Mouse (Mus musculus) heart, embryonic 14.5 days (tissue): ENCODE measurements around the gene Pnpla1. TPM values are rescaled to one million over a fixed set of nuclear protein-coding genes. Genes with fewer than 3 reads are reported as not detected.

Source experiments
- ATAC-seq: fragments of 200-750 bp; cut with Nextera tagmentation; 2 replicates; pipeline ENCODE4 v1.8.0; 2017; ENCODE audit warnings: low read depth, moderate TSS enrichment; ENCODE audit not compliant: insufficient number of reproducible peaks, insufficient read depth, low FRiP score
- H3K27ac ChIP-seq, 2 experiments: fragments of 200-500 bp in 1 of 2; fragments of 300-500 bp in 1 of 2; sonication (generic) in 1 of 2; replicated peaks in 1 of 2; 2 replicates each; pipeline ENCODE4 v1.5.1; 2012 to 2014; ENCODE audit warnings: low read depth in 2 of 2, low read length in 2 of 2, control low read depth in 1 of 2, mild to moderate bottlenecking in 1 of 2, mixed read lengths in 1 of 2; ENCODE audit not compliant: control insufficient read depth in 1 of 2, insufficient read depth in 1 of 2
- H3K27me3 ChIP-seq: fragments of 300-500 bp; sonication (generic); 2 replicates; pipeline ENCODE4 v1.6.1; 2014; ENCODE audit warnings: mild to moderate bottlenecking, low read length, control low read depth; ENCODE audit not compliant: control insufficient read depth, insufficient read depth
- H3K36me3 ChIP-seq: fragments of 300-500 bp; sonication (generic); 2 replicates; pipeline ENCODE4 v1.6.1; 2014; ENCODE audit warnings: mild to moderate bottlenecking, control low read depth, low read length, mixed read lengths; ENCODE audit not compliant: control insufficient read depth, insufficient read depth
- H3K4me1 ChIP-seq, 2 experiments: fragments of 200-500 bp in 1 of 2; fragments of 300-500 bp in 1 of 2; sonication (generic) in 1 of 2; 2 replicates each; pipeline ENCODE4 v1.6.1; 2012 to 2014; ENCODE audit warnings: low read length in 2 of 2, control low read depth in 1 of 2, mixed read lengths in 1 of 2; ENCODE audit not compliant: control insufficient read depth in 2 of 2, insufficient read depth in 2 of 2
- H3K4me2 ChIP-seq: fragments of 300-500 bp; sonication (generic); 2 replicates; pipeline ENCODE4 v1.6.1; 2014; ENCODE audit warnings: mild to moderate bottlenecking, low read length
- H3K4me3 ChIP-seq, 2 experiments: fragments of 200-500 bp in 1 of 2; fragments of 300-500 bp in 1 of 2; sonication (generic) in 1 of 2; 2 replicates each; pipeline ENCODE4 v1.5.1; 2012 to 2014; ENCODE audit warnings: low read length in 2 of 2, mild to moderate bottlenecking in 2 of 2, control low read depth in 1 of 2, low read depth in 1 of 2, moderate library complexity in 1 of 2; ENCODE audit not compliant: control insufficient read depth in 1 of 2, insufficient read depth in 1 of 2
- H3K9ac ChIP-seq: fragments of 300-500 bp; sonication (generic); 2 replicates; pipeline ENCODE4 v1.6.1; 2014; ENCODE audit warnings: mild to moderate bottlenecking, low read length
- H3K9me3 ChIP-seq: fragments of 300-500 bp; sonication (generic); 2 replicates; pipeline ENCODE4 v1.6.1; 2016; ENCODE audit warnings: low read length, control low read depth; ENCODE audit not compliant: control insufficient read depth
- WGBS: fragments of 180-500 bp; shearing (Covaris S2); extraction: QIAGEN DNeasy Blood & Tissue Kit; methylation state at CpG from one replicate; pipeline ENCODE4 v1.1.7; 2014; 5-methylcytosine and 5-hydroxymethylcytosine counted together
- polyA plus RNA-seq: library from polyadenylated mRNA; unstranded; fragments of >200 nt; fragmentation: Nextera tagmentation; extraction: Ambion mirVana; gene quantifications from 2 replicates; pipeline ENCODE4 v1.2.1, GENCODE M21; 2014

Pnpla1 gene
- polyA plus RNA-seq, 1 experiment from 2014 or later, result not detected

DNA sequence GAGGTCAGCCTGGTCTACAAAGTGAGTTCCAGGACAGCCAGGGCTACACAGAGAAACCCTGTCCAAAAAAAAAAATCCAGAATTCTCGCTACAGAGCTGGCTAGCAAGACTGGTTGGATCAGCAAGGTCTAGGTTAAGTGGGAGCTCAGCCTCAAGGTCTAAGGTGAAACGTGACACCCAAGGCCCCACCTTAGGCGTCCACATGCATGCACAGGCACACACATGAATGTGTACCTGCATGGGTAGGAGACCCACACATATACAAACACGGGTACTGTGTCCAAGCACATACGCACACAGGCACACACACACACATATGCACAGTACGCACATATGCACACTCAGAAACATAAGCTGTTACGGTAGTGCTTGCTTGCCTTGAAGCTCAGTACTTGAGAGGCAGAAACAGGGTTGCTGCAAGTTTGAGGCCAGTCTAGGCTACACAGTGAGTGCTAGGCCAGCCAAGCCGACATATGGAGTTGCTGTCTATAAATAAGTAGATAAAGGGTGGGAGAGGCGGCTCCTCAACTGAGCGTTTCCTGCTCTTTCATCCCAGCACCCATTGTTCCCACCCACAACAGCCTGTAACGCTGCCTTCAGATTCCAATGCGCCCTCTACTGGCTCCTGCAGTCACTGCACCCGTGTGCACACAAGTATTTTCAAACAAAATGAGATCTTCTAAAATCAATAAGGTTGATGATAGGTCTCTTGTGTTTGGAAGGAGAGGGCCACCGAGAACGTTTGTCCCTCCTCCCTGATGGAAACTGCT lies 68.8 kb downstream of the Pnpla1 start:
- H3K9ac ChIP-seq, result no peak overlapping the region
- 43% methylated on average over 15 of the region's 15 CpGs for WGBS
- no peak overlapping the region for H3K4me3 ChIP-seq
- peaks cover 9 to 12% of the 10 kb centered on the region in 2 experiments; a peak in 3 of 4 replicates for H3K4me1 ChIP-seq
- H3K4me2 ChIP-seq, result no peak overlapping the region
- no peaks in the 10 kb centered on the region for H3K36me3 ChIP-seq
- H3K27ac ChIP-seq, result no peak overlapping the region
- ATAC-seq, result no peak
- no peaks in the 10 kb centered on the region for H3K27me3 ChIP-seq
- H3K9me3 ChIP-seq, result no peaks in the 10 kb centered on the region

GRCm38 (mm10) chr17:28928004-28928403 lies 69.8 kb downstream of the Pnpla1 start:
- ATAC-seq, result no peak
- Histone ChIP-seq H3K9ac (no peak overlapping the region), H3K4me3 (no peak overlapping the region), H3K9me3 (no peaks in the 10 kb centered on the region), H3K36me3 (no peaks in the 10 kb centered on the region), H3K4me2 (no peak overlapping the region), H3K4me1 (peaks cover 9 to 12% of the 10 kb centered on the region in 2 experiments; a peak in 3 of 4 replicates), H3K27me3 (no peaks in the 10 kb centered on the region), H3K27ac (no peak overlapping the region)
- WGBS, result 81% methylated on average over 9 of the region's 9 CpGs

DNA sequence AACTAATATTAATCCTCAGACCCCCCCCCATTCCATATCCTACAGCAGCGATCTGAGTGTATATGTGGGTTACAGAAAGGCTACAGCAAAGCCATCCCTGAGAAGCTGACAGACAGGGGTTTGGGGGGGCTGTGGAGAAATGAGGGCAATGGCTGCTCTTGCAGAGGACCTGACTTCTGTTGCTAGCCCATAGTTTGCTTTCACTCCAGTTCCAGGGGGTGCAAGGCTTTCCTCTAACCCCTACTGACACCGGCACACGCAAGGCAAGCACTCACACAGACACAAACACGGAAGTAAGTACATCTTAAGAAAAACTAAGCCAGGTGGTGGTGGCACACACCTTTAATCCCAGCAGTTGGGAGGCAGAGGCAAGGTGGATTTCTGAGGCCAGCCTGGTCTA lies 71.2 kb downstream of the Pnpla1 start:
- Histone ChIP-seq H3K9ac (no peak overlapping the region), H3K36me3 (no peaks in the 10 kb centered on the region), H3K4me3 (no peak overlapping the region), H3K4me2 (no peak overlapping the region), H3K9me3 (no peaks in the 10 kb centered on the region), H3K27ac (no peak overlapping the region; a peak in 1 of 4 replicates), H3K27me3 (no peaks in the 10 kb centered on the region), H3K4me1 (peaks cover 9 to 12% of the 10 kb centered on the region in 2 experiments; a peak in 3 of 4 replicates)
- WGBS, result 97% methylated on average over 4 of the region's 4 CpGs
- ATAC-seq, result no peak

DNA sequence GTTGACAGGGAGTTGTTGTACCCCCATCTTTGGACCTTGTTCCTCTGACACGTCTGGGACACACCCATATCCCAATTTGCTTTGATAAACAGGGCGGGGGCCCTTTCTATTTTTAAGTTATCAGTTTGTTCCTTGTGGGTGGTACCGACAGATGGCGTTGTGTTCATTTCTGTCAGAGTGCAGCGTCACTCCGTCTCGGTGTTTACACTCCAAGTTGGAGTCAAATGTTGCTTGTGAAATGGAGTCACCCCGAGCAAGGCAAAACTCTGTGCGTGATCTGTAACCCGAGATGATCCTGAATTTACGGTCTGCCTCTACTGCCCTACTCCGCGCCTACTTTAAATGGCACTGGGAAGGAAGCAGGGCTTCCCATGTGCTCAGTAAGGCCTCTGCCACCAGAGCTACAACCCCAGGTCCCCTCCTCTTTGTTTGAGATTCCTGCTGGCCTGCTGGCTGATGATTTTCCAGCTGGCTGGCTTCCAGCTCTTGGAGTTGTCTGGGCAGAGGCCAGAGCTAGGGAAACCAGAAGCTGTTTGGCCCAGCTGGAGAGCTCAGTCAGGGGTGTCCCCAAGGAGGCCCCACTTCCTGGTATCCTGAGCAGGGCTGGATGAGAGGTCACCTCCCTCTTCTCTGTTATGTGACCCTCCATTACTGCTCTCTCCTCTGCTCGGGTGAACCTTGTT lies 72.3 kb downstream of the Pnpla1 start:
- peak overlapping the region; percentile 49 for H3K4me2 ChIP-seq
- 9% methylated on average over 14 of the region's 14 CpGs for WGBS
- peak overlapping the region; percentile 86 to 94 for H3K27ac ChIP-seq
- no peaks in the 10 kb centered on the region for H3K9me3 ChIP-seq
- no peaks in the 10 kb centered on the region for H3K36me3 ChIP-seq
- H3K4me1 ChIP-seq, result peaks cover 9 to 12% of the 10 kb centered on the region in 2 experiments; a peak in 3 of 4 replicates
- peak overlapping the region in 1 of 2 experiments; percentile 15; a peak in 1 of 4 replicates for H3K4me3 ChIP-seq
- peak; percentile 83 for ATAC-seq
- H3K9ac ChIP-seq, result 0 out of 2 replicates have a peak overlapping the region, but pooled peaks have one; percentile 2
- H3K27me3 ChIP-seq, result no peaks in the 10 kb centered on the region

GRCm38 (mm10) chr17:28931436-28932211 lies 73.4 kb downstream of the Pnpla1 start:
- Histone ChIP-seq H3K27me3 (no peaks in the 10 kb centered on the region), H3K4me2 (no peak overlapping the region), H3K9me3 (no peaks in the 10 kb centered on the region), H3K4me1 (peaks cover 9 to 12% of the 10 kb centered on the region in 2 experiments; a peak in 3 of 4 replicates), H3K9ac (no peak overlapping the region), H3K36me3 (no peaks in the 10 kb centered on the region), H3K4me3 (no peak overlapping the region), H3K27ac (peak overlapping the region in 1 of 2 experiments; percentile 86; a peak in 2 of 4 replicates)
- WGBS, result 85% methylated on average over 18 of the region's 18 CpGs
- no peak for ATAC-seq

DNA sequence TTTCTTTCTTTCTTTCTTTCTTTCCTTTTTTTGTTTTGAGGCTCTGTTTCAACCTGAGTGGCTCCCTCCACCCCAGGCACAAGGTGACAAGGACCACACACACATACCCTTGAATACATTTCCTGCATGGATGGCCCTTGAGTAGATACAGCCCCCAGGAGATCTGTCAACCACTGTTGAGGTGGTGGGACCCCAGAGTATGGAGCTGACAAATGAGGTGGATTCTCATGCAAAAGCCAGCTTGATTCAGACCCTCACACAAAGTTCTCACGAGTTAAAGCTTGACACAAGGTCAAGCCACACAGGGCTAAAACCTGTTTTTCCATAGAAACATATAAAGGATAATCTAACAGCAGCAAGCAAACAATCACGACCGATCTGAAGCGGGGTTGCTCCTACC lies 74.1 kb downstream of the Pnpla1 start:
- Histone ChIP-seq H3K9me3 (peaks cover 5% of the 10 kb centered on the region; the same call in 1 of the 2 replicates), H3K4me2 (no peak overlapping the region), H3K27ac (no peak overlapping the region), H3K27me3 (no peaks in the 10 kb centered on the region), H3K9ac (no peak overlapping the region), H3K36me3 (no peaks in the 10 kb centered on the region), H3K4me1 (peaks cover 6 to 12% of the 10 kb centered on the region in 2 experiments; a peak in 3 of 4 replicates), H3K4me3 (no peak overlapping the region)
- 83% methylated on average over 4 of the region's 4 CpGs for whole genome bisulfite sequencing
- no peak for ATAC-seq
